Mouse (Mus musculus) stomach, embryonic 15.5 days (tissue): Measurements from ENCODE around the gene Fam8a1. TPM values are rescaled to one million over a fixed set of nuclear protein-coding genes. Genes with fewer than 3 reads are reported as not detected.

Experiments
- ATAC-seq: fragments of 200-750 bp; cut with Nextera tagmentation; 2 replicates; pipeline ENCODE4 v1.8.0; 2017; ENCODE audit warnings: low read depth, moderate number of reproducible peaks, moderate TSS enrichment; ENCODE audit not compliant: insufficient read depth, low FRiP score
- H3K27ac ChIP-seq: fragments of 300-500 bp; sonication (generic); 2 replicates; pipeline ENCODE4 v1.5.1; 2015; ENCODE audit warnings: mild to moderate bottlenecking, inconsistent platforms
- H3K27me3 ChIP-seq: fragments of 300-500 bp; sonication (generic); replicated peaks from 2 replicates; pipeline ENCODE4 v1.6.1; 2015; ENCODE audit warnings: inconsistent platforms
- H3K36me3 ChIP-seq: fragments of 300-500 bp; sonication (generic); 2 replicates; pipeline ENCODE4 v1.6.1; 2015; ENCODE audit warnings: inconsistent platforms
- H3K4me1 ChIP-seq: fragments of 300-500 bp; sonication (generic); 2 replicates; pipeline ENCODE4 v1.6.1; 2015; ENCODE audit warnings: inconsistent platforms
- H3K4me2 ChIP-seq: fragments of 300-500 bp; sonication (generic); 2 replicates; pipeline ENCODE4 v1.6.1; 2015; ENCODE audit warnings: mild to moderate bottlenecking, inconsistent platforms
- H3K4me3 ChIP-seq: fragments of 300-500 bp; sonication (generic); replicated peaks from 2 replicates; pipeline ENCODE4 v1.5.1; 2015; ENCODE audit warnings: inconsistent platforms
- H3K9ac ChIP-seq: fragments of 300-500 bp; sonication (generic); 2 replicates; pipeline ENCODE4 v1.6.1; 2015; ENCODE audit warnings: inconsistent platforms
- H3K9me3 ChIP-seq: fragments of 300-500 bp; sonication (generic); 2 replicates; pipeline ENCODE4 v1.6.1; 2016; ENCODE audit warnings: inconsistent platforms
- WGBS: fragments of 180-500 bp; shearing (Covaris S2); methylation state at CpG from one replicate; pipeline ENCODE4 v1.1.7; 2015; 5-methylcytosine and 5-hydroxymethylcytosine counted together
- polyA plus RNA-seq: library from polyadenylated mRNA; unstranded; fragments of >200 nt; fragmentation: Nextera tagmentation; extraction: Ambion mirVana; gene quantifications from 2 replicates; pipeline ENCODE4 v1.2.1, GENCODE M21; 2015

Gene Fam8a1
- polyA plus RNA-seq, 1 experiment from 2014 or later: 10.7 TPM

DNA sequence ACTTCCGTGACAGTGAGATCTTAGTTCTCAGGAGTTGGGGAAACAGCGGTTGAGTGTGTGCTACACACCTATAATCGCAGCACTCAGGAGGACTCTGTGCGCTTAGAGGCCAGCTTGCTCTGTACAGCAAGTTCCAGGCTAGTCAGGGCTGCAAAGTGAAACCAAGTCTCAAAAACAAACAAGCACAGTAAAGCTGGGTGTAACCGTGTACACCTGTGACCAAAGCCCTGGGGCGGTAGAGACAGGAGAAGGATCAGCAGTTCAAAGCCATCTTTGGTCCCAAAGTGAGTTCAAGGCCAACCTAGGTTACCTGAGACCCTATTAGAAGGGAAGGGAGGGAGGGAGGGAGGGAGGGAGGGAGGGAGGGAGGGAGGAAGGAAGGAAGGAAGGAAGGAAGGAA is 25.1 kb upstream of the Fam8a1 start:
- 84% methylated on average over 6 of the region's 6 CpGs for WGBS
- no peaks in the 10 kb centered on the region for H3K27me3 ChIP-seq
- no peak overlapping the region for H3K9ac ChIP-seq
- H3K27ac ChIP-seq: no peak overlapping the region
- H3K4me3 ChIP-seq: no peak overlapping the region
- H3K4me2 ChIP-seq: no peak overlapping the region
- no peaks in the 10 kb centered on the region for H3K9me3 ChIP-seq
- H3K4me1 ChIP-seq: no peaks in the 10 kb centered on the region
- no peak for ATAC-seq
- H3K36me3 ChIP-seq: no peaks in the 10 kb centered on the region

DNA sequence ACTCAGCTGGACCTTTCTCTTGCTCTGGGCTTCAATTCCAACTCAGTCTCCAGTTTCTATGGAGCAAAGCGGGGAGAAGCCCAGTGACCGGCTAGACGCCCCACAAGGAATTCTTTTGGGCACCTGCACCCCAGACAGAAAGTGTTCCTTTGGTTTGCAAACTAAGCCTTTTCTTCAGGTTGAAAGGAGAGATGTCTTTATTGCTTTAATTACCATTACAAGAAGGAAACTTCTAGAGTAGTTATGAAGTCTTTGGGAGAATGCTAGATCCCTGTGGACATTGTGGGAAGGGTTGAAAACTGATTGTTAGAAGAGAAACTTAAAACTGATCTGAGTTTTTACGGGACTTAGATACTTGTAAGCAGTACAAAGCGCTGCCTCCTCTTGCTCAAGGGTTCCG is 23.8 kb upstream of the Fam8a1 start:
- H3K36me3 ChIP-seq: no peaks in the 10 kb centered on the region
- 76% methylated on average over 6 of the region's 6 CpGs for WGBS
- H3K4me2 ChIP-seq: no peak overlapping the region
- no peaks in the 10 kb centered on the region for H3K4me1 ChIP-seq
- no peaks in the 10 kb centered on the region for H3K9me3 ChIP-seq
- H3K27me3 ChIP-seq: no peaks in the 10 kb centered on the region
- ATAC-seq: no peak
- H3K4me3 ChIP-seq: no peak overlapping the region
- no peak overlapping the region for H3K27ac ChIP-seq
- H3K9ac ChIP-seq: no peak overlapping the region

DNA sequence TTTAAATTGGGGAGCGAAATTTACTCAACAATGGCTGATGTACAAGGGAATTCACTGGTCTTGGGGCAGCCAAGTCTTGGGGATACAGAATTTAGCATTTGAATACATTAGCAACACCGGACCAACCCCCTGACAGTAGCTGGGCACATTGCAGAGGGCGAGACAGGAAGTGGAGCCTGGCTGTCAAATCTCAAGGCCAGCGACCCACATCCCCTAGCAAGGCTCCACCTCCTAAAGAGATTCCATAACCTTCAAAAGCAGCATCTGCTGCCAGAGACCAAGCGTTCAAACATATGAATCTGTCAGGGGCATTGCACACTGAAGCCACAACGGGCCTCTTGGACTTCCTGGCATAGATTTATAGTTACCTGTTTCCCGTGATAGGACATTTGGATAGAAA is 17.5 kb upstream of the Fam8a1 start:
- Histone ChIP-seq H3K4me2 (no peak overlapping the region), H3K36me3 (no peaks in the 10 kb centered on the region), H3K9ac (no peak overlapping the region), H3K4me1 (no peaks in the 10 kb centered on the region), H3K27me3 (no peaks in the 10 kb centered on the region), H3K9me3 (no peaks in the 10 kb centered on the region), H3K27ac (no peak overlapping the region), H3K4me3 (no peak overlapping the region)
- no peak for ATAC-seq
- 81% methylated on average over 7 of the region's 7 CpGs for WGBS

DNA sequence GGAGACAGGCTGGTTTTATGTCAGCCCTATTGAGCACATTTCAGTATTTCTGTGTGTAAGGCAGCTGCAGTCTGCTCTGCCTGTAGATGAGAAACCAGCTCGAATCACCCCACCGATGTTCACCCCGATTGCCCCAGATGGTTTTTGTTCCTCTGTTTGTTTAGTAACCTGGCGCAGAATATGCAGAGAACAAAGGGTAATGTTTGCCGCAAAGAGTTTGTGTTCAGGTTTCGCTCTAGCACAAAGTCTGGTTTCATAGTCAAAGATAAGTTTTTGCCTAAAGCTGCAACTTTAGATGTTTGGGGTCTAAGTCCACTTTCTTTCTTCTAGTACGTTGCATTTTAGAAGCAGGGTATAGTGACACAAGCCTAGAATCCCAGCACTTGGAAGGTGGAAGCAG is 16.7 kb upstream of the Fam8a1 start:
- H3K4me3 ChIP-seq: no peak overlapping the region
- no peaks in the 10 kb centered on the region for H3K9me3 ChIP-seq
- no peaks in the 10 kb centered on the region for H3K36me3 ChIP-seq
- WGBS: 73% methylated on average over 7 of the region's 7 CpGs
- H3K4me1 ChIP-seq: no peaks in the 10 kb centered on the region
- H3K4me2 ChIP-seq: no peak overlapping the region
- H3K27ac ChIP-seq: no peak overlapping the region
- H3K27me3 ChIP-seq: no peaks in the 10 kb centered on the region
- no peak for ATAC-seq
- no peak overlapping the region for H3K9ac ChIP-seq

DNA sequence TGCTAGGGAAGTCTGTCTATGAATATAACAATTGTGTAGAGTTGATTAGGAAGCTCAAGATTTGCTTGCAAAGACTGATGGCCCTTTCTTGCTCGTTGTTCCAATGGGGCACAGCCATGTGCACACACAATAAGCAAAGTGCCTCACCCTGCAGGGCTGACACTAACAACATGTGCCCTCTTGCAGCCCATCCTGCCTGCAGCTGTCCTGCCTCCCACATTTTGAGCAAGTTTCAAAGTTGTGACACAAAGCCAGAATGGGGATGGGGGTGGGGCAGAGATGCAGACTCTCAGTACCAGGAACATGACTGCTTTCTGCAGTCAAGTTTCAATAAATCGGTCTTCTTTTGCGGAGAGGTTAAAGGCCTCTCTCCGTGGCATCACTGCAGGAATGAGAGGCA is 15.7 kb upstream of the Fam8a1 start:
- Histone ChIP-seq H3K27ac (no peak overlapping the region), H3K4me2 (no peak overlapping the region), H3K4me3 (no peak overlapping the region), H3K4me1 (no peaks in the 10 kb centered on the region), H3K9ac (no peak overlapping the region), H3K27me3 (no peaks in the 10 kb centered on the region), H3K9me3 (no peaks in the 10 kb centered on the region), H3K36me3 (no peaks in the 10 kb centered on the region)
- no peak for ATAC-seq
- WGBS: 53% methylated on average over 4 of the region's 4 CpGs

DNA sequence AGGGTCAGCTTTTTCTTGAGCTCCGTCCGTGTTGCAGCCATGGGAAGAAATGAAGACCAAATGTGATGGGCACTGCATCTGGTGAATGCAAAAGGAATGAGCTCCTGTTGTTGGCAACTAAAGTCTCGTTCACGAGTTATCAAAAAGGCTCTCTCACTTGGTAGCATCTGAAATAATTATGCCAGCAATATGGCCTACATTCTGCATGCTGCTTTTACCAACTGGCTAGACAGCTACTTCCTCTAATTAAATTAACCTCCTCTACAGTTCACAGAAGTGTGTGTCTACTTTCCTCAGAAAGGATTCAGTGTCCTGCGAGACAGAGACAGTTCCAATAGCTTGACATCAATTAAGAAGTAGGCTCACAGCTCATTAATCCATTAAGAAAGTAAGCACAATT is 14.8 kb upstream of the Fam8a1 start:
- H3K4me3 ChIP-seq: no peak overlapping the region
- H3K9ac ChIP-seq: no peak overlapping the region
- H3K36me3 ChIP-seq: no peaks in the 10 kb centered on the region
- H3K4me2 ChIP-seq: no peak overlapping the region
- H3K4me1 ChIP-seq: no peaks in the 10 kb centered on the region
- H3K27me3 ChIP-seq: no peaks in the 10 kb centered on the region
- H3K27ac ChIP-seq: no peak overlapping the region
- ATAC-seq: no peak
- 86% methylated on average over 5 of the region's 5 CpGs for WGBS
- no peaks in the 10 kb centered on the region for H3K9me3 ChIP-seq

DNA sequence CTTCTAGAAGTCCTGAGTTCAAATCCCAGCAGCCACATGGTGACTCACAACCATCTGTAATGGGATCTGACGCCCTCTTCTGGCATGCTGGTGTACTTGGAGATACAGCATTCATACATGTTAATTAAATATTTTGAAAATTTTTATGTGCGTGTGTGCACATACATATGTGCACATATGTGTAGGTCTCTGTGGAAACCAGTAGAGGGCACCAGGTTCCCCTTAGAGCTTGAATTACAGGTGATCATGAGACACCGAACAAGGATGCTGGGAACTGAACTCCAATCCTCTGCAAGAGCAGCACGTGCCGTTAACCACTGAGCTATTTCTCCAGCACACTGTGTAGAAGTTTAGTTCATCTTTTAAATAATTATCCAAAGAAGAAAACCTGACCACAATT is 10.1 kb upstream of the Fam8a1 start:
- ATAC-seq: no peak

DNA sequence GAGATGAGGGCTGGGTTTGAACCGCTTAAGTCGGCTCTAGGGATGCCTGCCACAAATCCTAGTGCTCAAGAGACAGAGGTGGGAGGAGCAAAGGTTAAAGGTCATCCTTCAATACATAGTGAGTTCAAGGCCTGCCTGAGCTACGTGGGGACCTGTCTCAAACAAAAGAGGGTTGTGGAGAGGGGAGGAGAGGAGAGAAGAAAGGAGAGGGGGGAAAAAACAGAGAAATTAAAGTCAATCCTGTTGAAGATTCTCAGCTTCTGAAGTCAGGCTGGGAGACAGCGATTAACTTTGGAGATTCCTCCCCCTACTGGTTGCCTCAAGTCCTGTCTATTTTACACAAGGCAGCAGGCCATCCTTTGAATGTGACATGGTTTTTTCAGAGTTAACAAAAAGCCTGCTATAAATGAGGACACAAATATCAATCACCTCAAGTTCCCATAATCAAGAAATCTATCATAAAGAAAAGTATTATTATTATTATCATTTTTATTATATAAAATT is 5.8 kb upstream of the Fam8a1 start:
- H3K9me3 ChIP-seq: no peaks in the 10 kb centered on the region
- H3K4me2 ChIP-seq: no peak overlapping the region
- no peaks in the 10 kb centered on the region for H3K4me1 ChIP-seq
- no peak overlapping the region for H3K27ac ChIP-seq
- WGBS: 36% methylated on average over 4 of the region's 4 CpGs
- no peaks in the 10 kb centered on the region for H3K36me3 ChIP-seq
- no peak overlapping the region for H3K9ac ChIP-seq
- H3K27me3 ChIP-seq: 0 out of 2 replicates have a peak, but pooled peaks cover 3% of the 10 kb centered on the region
- no peak for ATAC-seq
- H3K4me3 ChIP-seq: no peak overlapping the region

More for the DNA sequence above, 10.1 kb upstream of the Fam8a1 start:
- Histone ChIP-seq H3K27me3 (no peaks in the 10 kb centered on the region), H3K9ac (no peak overlapping the region), H3K4me2 (no peak overlapping the region), H3K27ac (no peak overlapping the region), H3K9me3 (no peaks in the 10 kb centered on the region), H3K4me1 (no peaks in the 10 kb centered on the region), H3K36me3 (no peaks in the 10 kb centered on the region), H3K4me3 (no peak overlapping the region)
- 87% methylated on average over 5 of the region's 5 CpGs for WGBS

DNA sequence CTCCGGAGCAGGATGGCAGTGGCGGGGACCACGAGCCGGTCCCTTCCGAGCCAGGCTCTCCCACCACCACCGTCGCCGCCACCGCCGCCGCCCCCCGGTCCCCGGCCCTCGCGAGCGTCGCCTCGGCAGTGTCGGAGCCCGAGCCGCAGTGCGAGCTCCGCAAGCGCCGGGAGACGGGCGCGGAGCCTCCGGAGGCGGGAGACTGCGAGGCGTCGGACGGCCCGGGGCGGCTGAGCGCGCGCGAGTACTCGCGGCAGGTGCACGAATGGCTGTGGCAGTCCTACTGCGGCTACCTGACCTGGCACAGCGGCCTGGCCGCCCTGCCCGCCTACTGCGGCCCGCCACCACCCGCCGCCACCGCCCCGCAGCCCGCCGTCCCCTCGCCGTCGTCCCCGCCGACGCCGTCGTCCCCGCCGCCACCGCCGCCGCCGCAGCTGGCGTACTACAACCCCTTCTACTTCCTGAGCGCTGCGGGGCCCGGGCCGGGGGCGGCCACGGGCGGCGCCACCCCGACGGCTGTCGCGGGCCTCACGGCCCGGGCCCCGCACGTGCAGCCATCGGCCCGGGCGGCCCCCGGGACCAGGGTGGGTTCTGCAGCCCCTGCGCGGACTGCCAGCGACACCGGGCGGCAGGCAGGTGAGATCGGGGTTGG is 424 bp downstream of the Fam8a1 start:
- under 1% methylated on average over 63 of the region's 96 CpGs for WGBS
- ATAC-seq: peak; percentile 71
- peaks cover 13% of the 10 kb centered on the region for H3K36me3 ChIP-seq

DNA sequence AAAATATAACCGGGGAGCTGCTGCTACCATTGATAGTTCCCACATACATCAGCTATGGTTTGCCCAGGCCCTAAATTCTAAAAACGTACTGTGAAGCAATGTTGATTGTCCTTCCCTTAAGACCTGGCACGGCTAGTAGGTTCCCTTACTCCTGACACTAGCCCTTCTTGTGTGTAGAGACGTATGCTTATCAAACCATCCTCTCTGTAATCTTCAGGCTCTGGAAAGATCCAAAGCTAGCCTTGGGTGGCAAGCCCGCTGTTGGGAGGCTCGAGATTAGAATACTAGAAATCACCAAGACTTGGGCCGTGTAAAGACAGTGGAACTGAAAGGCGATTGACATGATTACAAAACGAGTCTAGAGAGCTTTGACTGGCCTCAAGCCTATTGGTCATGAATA is 1.2 kb downstream of the Fam8a1 start:
- peaks cover 14% of the 10 kb centered on the region for H3K36me3 ChIP-seq
- H3K27ac ChIP-seq: no peak overlapping the region
- H3K9me3 ChIP-seq: no peaks in the 10 kb centered on the region
- peaks cover 8% of the 10 kb centered on the region; the same call in 1 of the 2 replicates for H3K4me1 ChIP-seq
- no peak for ATAC-seq
- 0 out of 2 replicates have a peak overlapping the region, but pooled peaks have one; percentile 77 for H3K9ac ChIP-seq
- peak overlapping the region; percentile 86 for H3K4me2 ChIP-seq
- H3K27me3 ChIP-seq: no peaks in the 10 kb centered on the region
- 58% methylated on average over 9 of the region's 9 CpGs for WGBS
- H3K4me3 ChIP-seq: peak overlapping the region; percentile 93

More for the DNA sequence above, 424 bp downstream of the Fam8a1 start:
- Histone ChIP-seq H3K27ac (peak overlapping the region; percentile 72; the same call in 1 of the 2 replicates), H3K9ac (peak overlapping the region; percentile 77), H3K4me1 (peaks cover 8% of the 10 kb centered on the region; the same call in 1 of the 2 replicates), H3K9me3 (no peaks in the 10 kb centered on the region), H3K27me3 (0 out of 2 replicates have a peak, but pooled peaks cover 3% of the 10 kb centered on the region), H3K4me3 (peak overlapping the region; percentile 93), H3K4me2 (peak overlapping the region; percentile 86)

DNA sequence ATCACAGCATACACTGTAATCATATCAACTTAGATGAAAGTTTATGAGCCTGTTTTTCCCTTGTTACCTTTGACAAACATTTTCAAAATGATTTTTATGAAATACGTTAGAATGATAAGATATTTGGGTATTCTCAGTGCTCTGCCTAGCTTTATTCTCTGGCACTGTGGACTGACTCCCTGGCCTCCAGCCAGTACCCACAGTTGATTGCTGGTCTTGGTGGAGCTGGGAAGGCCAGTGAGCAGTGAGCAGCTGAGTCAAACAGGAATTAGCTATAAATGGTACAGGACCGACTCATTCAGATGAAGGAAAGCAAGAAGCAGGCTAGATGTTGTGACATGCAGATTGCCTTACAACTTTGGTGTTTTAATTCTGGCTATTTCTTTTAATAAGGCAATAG is 5.3 kb downstream of the Fam8a1 start:
- Histone ChIP-seq H3K4me1 (peaks cover 8% of the 10 kb centered on the region; the same call in 1 of the 2 replicates), H3K4me3 (no peak overlapping the region), H3K27me3 (no peaks in the 10 kb centered on the region), H3K36me3 (peaks cover 15% of the 10 kb centered on the region), H3K27ac (no peak overlapping the region), H3K9me3 (no peaks in the 10 kb centered on the region), H3K9ac (no peak overlapping the region), H3K4me2 (no peak overlapping the region)
- ATAC-seq: no peak
- 80% methylated on average over 2 of the region's 2 CpGs for whole genome bisulfite sequencing

DNA sequence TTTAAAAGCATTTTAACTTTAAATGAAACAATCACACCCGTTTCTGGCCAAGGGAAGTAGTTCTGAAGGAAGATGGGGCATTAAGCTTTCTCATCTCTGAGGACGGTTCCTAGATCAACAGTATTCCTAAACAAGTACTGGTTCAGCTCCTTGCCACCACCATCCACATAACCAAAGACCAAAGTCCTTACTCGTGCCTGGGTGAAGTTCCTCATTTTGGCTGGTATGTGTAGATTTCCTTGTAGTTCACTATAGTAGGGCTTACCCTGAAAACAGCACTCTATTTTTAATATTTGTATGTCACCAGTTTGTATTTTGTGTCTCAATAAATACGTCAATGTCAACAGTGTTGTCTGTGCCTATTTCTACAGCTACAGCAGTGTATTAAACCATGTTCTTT is 8.4 kb downstream of the Fam8a1 start:
- no peak for ATAC-seq
- H3K36me3 ChIP-seq: peaks cover 16% of the 10 kb centered on the region
- H3K27me3 ChIP-seq: no peaks in the 10 kb centered on the region
- H3K4me2 ChIP-seq: no peak overlapping the region
- H3K9ac ChIP-seq: no peak overlapping the region
- no peak overlapping the region for H3K4me3 ChIP-seq
- H3K9me3 ChIP-seq: no peaks in the 10 kb centered on the region
- WGBS: 79% methylated on average over 4 of the region's 4 CpGs
- H3K27ac ChIP-seq: no peak overlapping the region
- no peaks in the 10 kb centered on the region for H3K4me1 ChIP-seq
